Mouse (Mus musculus) hindbrain, embryonic 11.5 days (tissue): Measurements from ENCODE around the gene Robo2. TPM values are rescaled to one million over a fixed set of nuclear protein-coding genes. Genes with fewer than 3 reads are reported as not detected.
A peak's percentile ranks its signal among the peaks of the same experiment; 100 is the strongest.

Source experiments
- ATAC-seq: fragments of 200-750 bp; cut with Nextera tagmentation; 2 replicates; pipeline ENCODE4 v1.8.0; 2017; ENCODE audit warnings: mild to moderate bottlenecking, moderate TSS enrichment, moderate library complexity; ENCODE audit not compliant: low FRiP score
- DNase-seq: peaks from one replicate; pipeline ENCODE4 v3.0.0-alpha.2; 2015; ENCODE audit warnings: low spot score
- H3K27ac ChIP-seq: fragments of 300-500 bp; sonication (generic); 2 replicates; pipeline ENCODE4 v1.5.1; 2014; ENCODE audit warnings: mild to moderate bottlenecking, low read depth, low read length
- H3K27me3 ChIP-seq: fragments of 300-500 bp; sonication (generic); 2 replicates; pipeline ENCODE4 v1.6.1; 2014; ENCODE audit warnings: mild to moderate bottlenecking, low read length, moderate library complexity, mixed read lengths; ENCODE audit not compliant: control insufficient read depth, insufficient read depth
- H3K36me3 ChIP-seq: fragments of 300-500 bp; sonication (generic); 2 replicates; pipeline ENCODE4 v1.6.1; 2014; ENCODE audit warnings: mild to moderate bottlenecking, low read length, moderate library complexity, mixed read lengths; ENCODE audit not compliant: control insufficient read depth, insufficient read depth
- H3K4me1 ChIP-seq: fragments of 300-500 bp; sonication (generic); replicated peaks from 2 replicates; pipeline ENCODE4 v1.6.1; 2014; ENCODE audit warnings: low read length, mixed read lengths; ENCODE audit not compliant: control insufficient read depth, insufficient read depth
- H3K4me2 ChIP-seq: fragments of 300-500 bp; sonication (generic); replicated peaks from 2 replicates; pipeline ENCODE4 v1.6.1; 2014; ENCODE audit warnings: mild to moderate bottlenecking, low read depth, low read length
- H3K4me3 ChIP-seq: fragments of 300-500 bp; sonication (generic); 2 replicates; pipeline ENCODE4 v1.5.1; 2014; ENCODE audit warnings: low read depth, low read length
- H3K9ac ChIP-seq: fragments of 300-500 bp; sonication (generic); 2 replicates; pipeline ENCODE4 v1.6.1; 2014; ENCODE audit warnings: low read depth, low read length
- H3K9me3 ChIP-seq: fragments of 300-500 bp; sonication (generic); 2 replicates; pipeline ENCODE4 v1.6.1; 2016; ENCODE audit warnings: low read length; ENCODE audit not compliant: control insufficient read depth
- WGBS: fragments of 180-500 bp; shearing (Covaris S2); extraction: QIAGEN DNeasy Blood & Tissue Kit; methylation state at CpG from one replicate; pipeline ENCODE4 v1.1.7; 2014; 5-methylcytosine and 5-hydroxymethylcytosine counted together
- polyA plus RNA-seq: library from polyadenylated mRNA; unstranded; fragments of >200 nt; fragmentation: Nextera tagmentation; extraction: Ambion mirVana; gene quantifications from 2 replicates; pipeline ENCODE4 v1.2.1, GENCODE M21; 2014

Robo2 gene
- polyA plus RNA-seq, 1 experiment from 2014 or later, result 37.5 TPM

- no peak overlapping the region for H3K27ac ChIP-seq
These were observed 167.2 kb downstream of the Robo2 start for GRCm38 (mm10) chr16:74244452-74244851.

GRCm38 (mm10) chr16:74241534-74241933 lies 170.1 kb downstream of the Robo2 start:
- H3K27me3 ChIP-seq, result no peaks in the 10 kb centered on the region
- DNase-seq (no peak), ATAC-seq (no peak)
- no peaks in the 10 kb centered on the region for H3K9me3 ChIP-seq
- no peak overlapping the region for H3K4me2 ChIP-seq
- no peaks in the 10 kb centered on the region for H3K36me3 ChIP-seq
- no peak overlapping the region for H3K9ac ChIP-seq
- WGBS, result 82% methylated on average over 1 of the region's 1 CpGs
- H3K4me3 ChIP-seq, result no peak overlapping the region
- no peaks in the 10 kb centered on the region for H3K4me1 ChIP-seq
- no peak overlapping the region for H3K27ac ChIP-seq

More at GRCm38 (mm10) chr16:74244452-74244851, 167.2 kb downstream of the Robo2 start:
- H3K4me3 ChIP-seq, result no peak overlapping the region
- no peaks in the 10 kb centered on the region for H3K36me3 ChIP-seq
- 79% methylated on average over 5 of the region's 5 CpGs for WGBS
- H3K4me1 ChIP-seq, result no peaks in the 10 kb centered on the region
- H3K9ac ChIP-seq, result no peak overlapping the region
- no peaks in the 10 kb centered on the region for H3K9me3 ChIP-seq
- no peak overlapping the region for H3K4me2 ChIP-seq
- DNase-seq (peak; percentile 11), ATAC-seq (peak; percentile 43; the same call in 1 of the 2 replicates)
- no peaks in the 10 kb centered on the region for H3K27me3 ChIP-seq

GRCm38 (mm10) chr16:74237411-74237930 lies 174.2 kb downstream of the Robo2 start:
- no peak for ATAC-seq
- H3K9ac ChIP-seq, result no peak overlapping the region
- no peak overlapping the region for H3K27ac ChIP-seq
- H3K4me1 ChIP-seq, result no peaks in the 10 kb centered on the region
- WGBS, result 94% methylated on average over 2 of the region's 2 CpGs
- no peak overlapping the region for H3K4me2 ChIP-seq
- no peaks in the 10 kb centered on the region for H3K9me3 ChIP-seq
- DNase-seq, result no peak
- H3K36me3 ChIP-seq, result no peaks in the 10 kb centered on the region
- H3K4me3 ChIP-seq, result no peak overlapping the region
- H3K27me3 ChIP-seq, result no peaks in the 10 kb centered on the region

GRCm38 (mm10) chr16:74234393-74235059 lies 177.1 kb downstream of the Robo2 start:
- Histone ChIP-seq H3K4me1 (no peaks in the 10 kb centered on the region), H3K9me3 (no peaks in the 10 kb centered on the region), H3K9ac (no peak overlapping the region), H3K4me3 (no peak overlapping the region), H3K4me2 (no peak overlapping the region), H3K36me3 (no peaks in the 10 kb centered on the region), H3K27ac (no peak overlapping the region), H3K27me3 (no peaks in the 10 kb centered on the region)
- ATAC-seq, result peak; percentile 77
- WGBS, result 64% methylated on average over 6 of the region's 6 CpGs
- DNase-seq, result peak; percentile 19

GRCm38 (mm10) chr16:74233596-74233995 lies 178.0 kb downstream of the Robo2 start:
- DNase-seq (no peak), ATAC-seq (no peak)
- H3K4me2 ChIP-seq, result no peak overlapping the region
- H3K9ac ChIP-seq, result no peak overlapping the region
- no peaks in the 10 kb centered on the region for H3K27me3 ChIP-seq
- no peaks in the 10 kb centered on the region for H3K9me3 ChIP-seq
- H3K36me3 ChIP-seq, result no peaks in the 10 kb centered on the region
- no peaks in the 10 kb centered on the region for H3K4me1 ChIP-seq
- WGBS, result 65% methylated on average over 5 of the region's 5 CpGs
- no peak overlapping the region for H3K4me3 ChIP-seq
- H3K27ac ChIP-seq, result no peak overlapping the region

GRCm38 (mm10) chr16:74227285-74227684 lies 184.3 kb downstream of the Robo2 start:
- Histone ChIP-seq H3K4me2 (no peak overlapping the region), H3K27ac (no peak overlapping the region), H3K36me3 (no peaks in the 10 kb centered on the region), H3K9me3 (no peaks in the 10 kb centered on the region), H3K4me1 (no peaks in the 10 kb centered on the region), H3K27me3 (no peaks in the 10 kb centered on the region), H3K9ac (no peak overlapping the region), H3K4me3 (no peak overlapping the region)
- ATAC-seq (no peak), DNase-seq (peak; percentile 43)

- Histone ChIP-seq H3K4me3 (no peak overlapping the region), H3K27me3 (no peaks in the 10 kb centered on the region), H3K4me1 (no peaks in the 10 kb centered on the region), H3K4me2 (no peak overlapping the region), H3K9me3 (no peaks in the 10 kb centered on the region), H3K9ac (no peak overlapping the region), H3K36me3 (no peaks in the 10 kb centered on the region), H3K27ac (no peak overlapping the region)
- WGBS, result 84% methylated on average over 7 of the region's 7 CpGs
- DNase-seq, result no peak
- ATAC-seq, result no peak
These were observed 186.0 kb downstream of the Robo2 start for GRCm38 (mm10) chr16:74225423-74226272.

- no peak overlapping the region for H3K4me3 ChIP-seq
- DNase-seq (no peak), ATAC-seq (no peak)
- H3K9ac ChIP-seq, result no peak overlapping the region
- H3K36me3 ChIP-seq, result no peaks in the 10 kb centered on the region
- H3K27ac ChIP-seq, result no peak overlapping the region
- no peaks in the 10 kb centered on the region for H3K9me3 ChIP-seq
- H3K27me3 ChIP-seq, result no peaks in the 10 kb centered on the region
- 67% methylated on average over 5 of the region's 5 CpGs for WGBS
- H3K4me1 ChIP-seq, result no peaks in the 10 kb centered on the region
- H3K4me2 ChIP-seq, result no peak overlapping the region
These were observed 189.1 kb downstream of the Robo2 start for GRCm38 (mm10) chr16:74222501-74222900.
